Mouse (Mus musculus) G1E (cell line): ENCODE measurements at regions not wholly inside any gene's neighbourhood (a gene's known extent, or its start where the extent isn't known, plus 50 kb on each side); places are given as distances from the start of the nearest gene placed in this dataset.

Experiments used
- CTCF ChIP-seq: IDR thresholded peaks from 2 replicates; pipeline ENCODE4 v1.5.1; 2012; ENCODE audit warnings: low read depth, low read length, inconsistent platforms, mixed read lengths
- GATA1 ChIP-seq: IDR thresholded peaks from 2 replicates; pipeline ENCODE4 v1.6.1; 2012; ENCODE audit warnings: borderline replicate concordance, low read length, inconsistent platforms, mixed read lengths

DNA sequence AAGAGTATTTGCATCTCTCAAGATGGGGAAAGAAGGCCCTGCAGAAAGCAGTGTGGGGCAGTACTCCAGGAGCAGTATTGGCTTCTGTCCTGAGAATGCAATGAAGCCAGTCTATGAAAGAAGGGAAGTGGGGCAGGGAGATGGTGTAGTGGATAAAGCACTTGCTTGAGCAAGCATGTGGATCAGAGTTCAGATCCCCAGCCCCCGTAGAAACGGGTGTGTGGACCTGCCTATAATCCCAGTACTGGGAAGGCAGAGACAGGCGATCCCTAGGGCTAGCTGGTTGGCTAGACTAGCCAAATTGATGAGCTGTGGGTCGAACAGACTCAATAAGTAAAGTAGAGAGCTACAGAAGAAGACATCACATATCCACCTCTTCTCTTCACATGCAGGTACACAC lies 211.6 kb downstream of the Mex3b start:
- TF ChIP-seq CTCF (no peak), GATA1 (no peak)
